Mouse (Mus musculus) heart, embryonic 11.5 days (tissue): ENCODE measurements around the gene Lrfn5. TPM values are rescaled to one million over a fixed set of nuclear protein-coding genes. Genes with fewer than 3 reads are reported as not detected.

Source experiments
- ATAC-seq: fragments of 200-750 bp; cut with Nextera tagmentation; replicated peaks from 2 replicates; pipeline ENCODE4 v1.8.0; 2017; ENCODE audit warnings: moderate library complexity; ENCODE audit not compliant: insufficient number of reproducible peaks, low FRiP score, low TSS enrichment
- H3K27ac ChIP-seq: fragments of 300-500 bp; sonication (generic); 2 replicates; pipeline ENCODE4 v1.5.1; 2014; ENCODE audit warnings: mild to moderate bottlenecking, low read depth, low read length
- H3K27me3 ChIP-seq: fragments of 300-500 bp; sonication (generic); 2 replicates; pipeline ENCODE4 v1.6.1; 2014; ENCODE audit warnings: mild to moderate bottlenecking, low read length, mixed read lengths; ENCODE audit not compliant: control insufficient read depth, insufficient read depth
- H3K36me3 ChIP-seq: fragments of 300-500 bp; sonication (generic); 2 replicates; pipeline ENCODE4 v1.6.1; 2014; ENCODE audit warnings: mild to moderate bottlenecking, low read length, moderate library complexity, mixed read lengths; ENCODE audit not compliant: control insufficient read depth, insufficient read depth
- H3K4me1 ChIP-seq: fragments of 300-500 bp; sonication (generic); 2 replicates; pipeline ENCODE4 v1.6.1; 2014; ENCODE audit warnings: low read length; ENCODE audit not compliant: control insufficient read depth, insufficient read depth
- H3K4me2 ChIP-seq: fragments of 300-500 bp; sonication (generic); 2 replicates; pipeline ENCODE4 v1.6.1; 2014; ENCODE audit warnings: mild to moderate bottlenecking, moderate library complexity
- H3K4me3 ChIP-seq: fragments of 300-500 bp; sonication (generic); 2 replicates; pipeline ENCODE4 v1.5.1; 2014; ENCODE audit warnings: low read depth, low read length
- H3K9ac ChIP-seq: fragments of 300-500 bp; sonication (generic); 2 replicates; pipeline ENCODE4 v1.6.1; 2014; ENCODE audit warnings: mild to moderate bottlenecking, low read depth, low read length, moderate library complexity
- H3K9me3 ChIP-seq: fragments of 300-500 bp; sonication (generic); replicated peaks from 2 replicates; pipeline ENCODE4 v1.6.1; 2016; ENCODE audit warnings: low read length; ENCODE audit not compliant: control insufficient read depth
- WGBS: fragments of 180-500 bp; shearing (Covaris S2); extraction: QIAGEN DNeasy Blood & Tissue Kit; methylation state at CpG from one replicate; pipeline ENCODE4 v1.1.7; 2014; ENCODE audit not compliant: insufficient replicate concordance; 5-methylcytosine and 5-hydroxymethylcytosine counted together
- polyA plus RNA-seq: library from polyadenylated mRNA; unstranded; fragments of >200 nt; fragmentation: Nextera tagmentation; extraction: Ambion mirVana; gene quantifications from 2 replicates; pipeline ENCODE4 v1.2.1, GENCODE M21; 2014

Lrfn5 gene
- polyA plus RNA-seq, 1 experiment from 2014 or later, result 0.30 TPM

GRCm38 (mm10) chr12:61607871-61608270 lies 84.9 kb downstream of the Lrfn5 start:
- no peak for ATAC-seq
- whole genome bisulfite sequencing, result 85% methylated on average over 3 of the region's 3 CpGs
- Histone ChIP-seq H3K4me3 (no peak overlapping the region), H3K4me1 (no peaks in the 10 kb centered on the region), H3K9me3 (no peaks in the 10 kb centered on the region), H3K9ac (no peak overlapping the region), H3K4me2 (no peak overlapping the region), H3K36me3 (no peaks in the 10 kb centered on the region), H3K27ac (no peak overlapping the region), H3K27me3 (no peaks in the 10 kb centered on the region)

DNA sequence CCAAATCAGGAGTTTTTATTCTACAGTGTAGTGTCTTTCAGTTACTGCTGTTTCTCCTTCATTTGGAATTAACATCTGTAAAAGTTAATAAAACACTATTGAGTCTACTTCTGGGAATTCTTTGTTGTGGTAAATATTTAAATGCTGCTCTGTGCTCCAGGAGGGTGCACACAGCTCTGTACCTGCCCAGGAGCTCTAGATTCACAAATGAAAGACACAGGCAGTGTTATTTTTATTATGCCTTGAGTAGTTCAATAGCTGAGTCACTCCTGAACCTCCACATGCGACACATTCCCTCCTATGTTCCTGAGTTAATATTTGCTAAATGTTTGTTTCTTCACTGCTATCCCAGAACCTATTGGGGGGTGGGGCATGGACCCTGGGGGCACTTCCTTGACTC lies 87.1 kb downstream of the Lrfn5 start:
- no peak overlapping the region for H3K4me2 ChIP-seq
- no peak overlapping the region for H3K27ac ChIP-seq
- H3K4me3 ChIP-seq, result no peak overlapping the region
- no peak overlapping the region for H3K9ac ChIP-seq
- H3K9me3 ChIP-seq, result no peaks in the 10 kb centered on the region
- no peaks in the 10 kb centered on the region for H3K27me3 ChIP-seq
- WGBS, result 75% methylated on average over 1 of the region's 1 CpGs
- no peaks in the 10 kb centered on the region for H3K4me1 ChIP-seq
- no peak for ATAC-seq
- H3K36me3 ChIP-seq, result no peaks in the 10 kb centered on the region

GRCm38 (mm10) chr12:61624532-61624931 lies 101.6 kb downstream of the Lrfn5 start:
- Histone ChIP-seq H3K36me3 (no peaks in the 10 kb centered on the region), H3K4me2 (no peak overlapping the region), H3K27ac (no peak overlapping the region), H3K9me3 (no peaks in the 10 kb centered on the region), H3K27me3 (no peaks in the 10 kb centered on the region), H3K4me1 (no peaks in the 10 kb centered on the region), H3K4me3 (no peak overlapping the region), H3K9ac (no peak overlapping the region)
- no peak for ATAC-seq

DNA sequence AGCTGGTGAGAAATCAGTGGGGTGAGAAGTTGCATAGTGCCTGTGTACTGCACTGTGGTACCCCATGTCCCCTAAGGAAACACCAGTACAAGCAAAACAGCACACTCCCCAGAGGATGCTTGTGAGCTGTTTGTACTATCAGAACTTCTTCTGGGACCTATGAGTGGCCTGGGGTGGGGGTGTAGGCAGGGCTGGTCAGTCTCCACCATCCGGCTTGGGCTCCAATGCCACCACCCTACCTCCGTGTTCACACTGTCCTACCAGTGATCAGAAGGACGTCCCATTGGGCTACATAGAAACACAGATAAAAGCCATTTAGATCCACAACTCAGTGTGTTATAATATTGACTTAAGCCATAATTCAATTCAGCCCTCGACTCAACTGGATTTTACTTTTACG lies 131.4 kb downstream of the Lrfn5 start:
- Histone ChIP-seq H3K4me1 (no peaks in the 10 kb centered on the region), H3K9ac (no peak overlapping the region), H3K4me3 (no peak overlapping the region), H3K4me2 (no peak overlapping the region), H3K27ac (no peak overlapping the region), H3K9me3 (no peaks in the 10 kb centered on the region), H3K27me3 (no peaks in the 10 kb centered on the region), H3K36me3 (no peaks in the 10 kb centered on the region)
- no peak for ATAC-seq
- 85% methylated on average over 5 of the region's 5 CpGs for WGBS

DNA sequence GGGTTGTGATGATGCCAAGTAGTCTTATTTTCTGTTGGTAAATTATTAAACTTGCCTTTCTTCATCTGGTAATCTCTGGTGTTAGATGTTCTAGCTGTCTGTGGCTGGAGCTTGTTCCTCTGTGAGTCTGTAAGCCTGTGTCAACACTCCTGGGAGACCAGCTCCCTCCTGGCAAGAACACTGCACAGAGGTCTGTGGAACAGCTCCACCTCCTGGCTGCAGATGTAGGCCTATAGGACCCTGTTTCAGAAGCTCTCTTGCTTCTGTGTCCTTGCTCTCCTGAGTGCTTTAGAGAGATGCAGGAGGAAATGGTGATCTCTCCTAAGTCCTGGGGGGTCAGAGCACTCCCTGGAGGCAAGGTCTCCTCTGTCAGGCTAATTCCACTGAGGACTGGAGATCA lies 200.2 kb downstream of the Lrfn5 start:
- H3K4me2 ChIP-seq, result no peak overlapping the region
- ATAC-seq, result no peak
- no peaks in the 10 kb centered on the region for H3K9me3 ChIP-seq
- no peak overlapping the region for H3K27ac ChIP-seq
- no peaks in the 10 kb centered on the region for H3K36me3 ChIP-seq
- no peaks in the 10 kb centered on the region for H3K4me1 ChIP-seq
- H3K27me3 ChIP-seq, result no peaks in the 10 kb centered on the region
- H3K4me3 ChIP-seq, result no peak overlapping the region
- H3K9ac ChIP-seq, result no peak overlapping the region

GRCm38 (mm10) chr12:61807073-61807605 lies 284.2 kb downstream of the Lrfn5 start:
- no peak for ATAC-seq
- Histone ChIP-seq H3K36me3 (no peaks in the 10 kb centered on the region), H3K27ac (no peak overlapping the region), H3K9ac (no peak overlapping the region), H3K9me3 (no peaks in the 10 kb centered on the region), H3K27me3 (no peaks in the 10 kb centered on the region), H3K4me1 (no peaks in the 10 kb centered on the region), H3K4me3 (no peak overlapping the region), H3K4me2 (no peak overlapping the region)
- 73% methylated on average over 4 of the region's 4 CpGs for WGBS

- no peaks in the 10 kb centered on the region for H3K4me1 ChIP-seq
- 88% methylated on average over 5 of the region's 5 CpGs for WGBS
These were observed 300.7 kb downstream of the Lrfn5 start for GRCm38 (mm10) chr12:61823601-61824000.

GRCm38 (mm10) chr12:61826311-61826710 lies 303.4 kb downstream of the Lrfn5 start:
- H3K4me3 ChIP-seq, result no peak overlapping the region
- no peak overlapping the region for H3K9ac ChIP-seq
- H3K27ac ChIP-seq, result no peak overlapping the region
- no peaks in the 10 kb centered on the region for H3K4me1 ChIP-seq
- H3K27me3 ChIP-seq, result no peaks in the 10 kb centered on the region
- ATAC-seq, result no peak
- H3K4me2 ChIP-seq, result no peak overlapping the region
- no peaks in the 10 kb centered on the region for H3K9me3 ChIP-seq
- 21% methylated on average over 1 of the region's 1 CpGs for WGBS
- H3K36me3 ChIP-seq, result no peaks in the 10 kb centered on the region

More at GRCm38 (mm10) chr12:61823601-61824000, 300.7 kb downstream of the Lrfn5 start:
- Histone ChIP-seq H3K27ac (no peak overlapping the region), H3K27me3 (no peaks in the 10 kb centered on the region), H3K4me2 (no peak overlapping the region), H3K36me3 (no peaks in the 10 kb centered on the region), H3K4me3 (no peak overlapping the region), H3K9ac (no peak overlapping the region), H3K9me3 (no peaks in the 10 kb centered on the region)
- no peak for ATAC-seq

DNA sequence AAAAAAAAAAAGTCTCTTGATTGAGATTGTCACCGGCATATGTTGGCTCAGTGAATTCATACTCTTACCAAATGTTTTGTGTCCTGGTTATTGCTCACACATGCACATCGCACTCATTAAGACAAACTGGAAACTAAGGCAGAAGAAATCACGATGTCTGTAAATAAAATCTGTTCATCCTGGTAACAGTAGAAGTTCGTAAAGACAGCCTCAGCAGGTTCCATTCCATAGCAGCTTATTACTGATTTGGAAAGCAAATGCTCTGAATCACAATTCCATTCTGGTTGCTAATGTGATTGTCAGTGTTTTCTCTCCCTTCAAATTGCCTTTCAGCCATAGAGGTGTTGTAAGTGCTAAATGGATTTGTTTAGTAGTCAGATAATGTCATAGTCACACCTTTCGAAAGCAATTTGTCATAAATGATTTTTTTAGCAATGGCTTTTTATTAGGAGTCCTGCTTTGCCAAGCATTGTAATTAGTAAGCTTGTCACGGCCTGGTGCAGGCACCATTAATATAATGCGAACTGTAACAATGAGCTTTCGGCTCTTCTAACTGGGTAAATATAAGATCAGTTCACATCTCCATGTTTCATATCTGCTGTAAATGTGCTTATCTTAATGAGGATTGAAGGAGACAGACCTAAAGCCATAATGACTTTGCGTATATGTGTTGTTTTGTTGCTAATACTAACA lies 319.8 kb downstream of the Lrfn5 start:
- H3K27ac ChIP-seq, result no peak overlapping the region
- H3K4me1 ChIP-seq, result no peaks in the 10 kb centered on the region
- H3K4me2 ChIP-seq, result no peak overlapping the region
- no peaks in the 10 kb centered on the region for H3K36me3 ChIP-seq
- no peak overlapping the region for H3K4me3 ChIP-seq
- no peaks in the 10 kb centered on the region for H3K27me3 ChIP-seq
- 84% methylated on average over 9 of the region's 9 CpGs for WGBS
- no peaks in the 10 kb centered on the region for H3K9me3 ChIP-seq
- ATAC-seq, result no peak
- H3K9ac ChIP-seq, result no peak overlapping the region
